Mouse (Mus musculus) liver, adult 2 months (tissue): ENCODE measurements around the gene Adcy6.

ENCODE experiments used
- CTCF ChIP-seq: fragments of 200-500 bp; IDR thresholded peaks from 2 replicates; pipeline ENCODE4 v1.5.1; 2011; ENCODE audit warnings: low read depth, low read length, control low read depth
- POLR2A ChIP-seq: fragments of 200-500 bp; IDR thresholded peaks from 2 replicates; pipeline ENCODE4 v1.6.1; 2011; ENCODE audit warnings: low read length, control low read depth; ENCODE audit not compliant: insufficient read depth; ENCODE audit errors: extremely low read depth

GRCm38 (mm10) chr15:98602191-98602881, 7.5 kb downstream of the Adcy6 start:
- TF ChIP-seq CTCF, result no peak
- TF ChIP-seq POLR2A, result no peak
